Mouse (Mus musculus): ENCODE measurements around the gene Gphb5.
"Not testable (repeated sequence)": the region's sequence is repeated elsewhere in the genome, so short reads cannot be mapped to it uniquely, and the experiment has no call there.

Gphb5 gene

DNA sequence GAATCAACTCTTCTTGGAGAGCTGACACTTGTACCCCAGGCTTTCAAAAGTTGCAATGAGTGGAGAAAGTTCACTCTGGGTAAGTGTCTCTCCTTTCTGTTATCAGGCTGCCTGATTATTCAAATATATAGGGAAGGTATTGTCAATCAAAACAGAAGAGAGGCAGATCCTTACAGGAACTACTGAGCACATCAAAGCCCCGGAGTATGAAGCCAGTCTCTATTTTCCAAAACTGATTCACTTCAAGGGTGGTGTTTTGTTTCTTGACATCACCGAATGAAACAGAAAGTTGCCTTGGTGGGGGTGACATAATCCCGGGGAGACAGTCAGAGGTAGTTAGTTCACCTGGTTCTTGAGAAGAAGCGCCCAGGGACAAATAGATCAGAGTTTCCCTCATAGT is at the start of gene Gphb5:
Gene Gphb5 (minus strand): TSS at position 101 of the 400 bp plus-strand sequence.
- no peak for DNase-seq

GRCm38 (mm10) chr12:75466206-75466605 is 49.6 kb upstream of the Gphb5 start:
- DNase-seq: peak; percentile 45 to 47

GRCm38 (mm10) chr12:75464016-75464769 is 47.6 kb upstream of the Gphb5 start:
- peak; percentile 51 to 72 for DNase-seq

DNA sequence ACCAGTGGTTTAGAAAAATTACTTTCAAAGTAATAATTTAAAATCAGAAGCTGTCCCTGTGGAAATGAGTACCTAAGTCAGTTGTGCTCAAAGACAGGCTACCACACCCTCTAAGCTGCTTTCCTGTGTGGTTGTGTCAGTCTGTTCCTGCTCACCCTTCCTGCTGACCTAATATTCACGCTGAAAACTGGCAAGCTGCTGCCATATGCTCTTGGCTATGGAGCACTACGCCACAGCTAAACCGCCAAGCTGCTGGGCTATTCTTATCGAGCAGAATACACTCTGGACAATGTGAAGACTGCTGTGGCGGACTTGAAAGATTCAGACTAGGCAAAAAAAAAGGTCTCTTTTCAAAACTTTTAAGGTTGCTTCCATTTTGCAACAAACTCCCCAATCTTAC is 44.0 kb upstream of the Gphb5 start:
- no peak for DNase-seq

- DNase-seq: no peak
Measured at GRCm38 (mm10) chr12:75459656-75460055, 43.1 kb upstream of the Gphb5 start.

GRCm38 (mm10) chr12:75453441-75453840 is 36.9 kb upstream of the Gphb5 start:
- no peak for DNase-seq

DNA sequence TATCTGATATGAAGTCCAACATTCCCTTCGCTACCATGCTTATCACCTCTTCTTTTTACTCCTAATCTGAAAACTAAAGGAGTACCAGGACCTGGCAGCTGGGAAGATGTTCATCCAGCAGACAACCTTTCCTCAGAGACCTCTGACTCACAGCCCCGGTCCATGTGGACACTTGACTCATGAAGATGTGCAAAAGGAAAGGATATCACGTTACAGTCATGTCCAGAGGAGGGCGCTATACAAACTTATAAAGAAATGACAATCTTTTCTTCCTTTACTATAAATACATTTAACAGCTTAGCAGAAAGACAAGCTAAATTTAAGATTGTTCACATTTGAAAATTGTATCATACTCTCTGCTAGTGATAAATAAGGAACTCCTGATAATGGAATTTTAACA is 36.4 kb upstream of the Gphb5 start:
- peak in 1 of 2 experiments; percentile 38 for DNase-seq

GRCm38 (mm10) chr12:75450592-75450991 is 34.0 kb upstream of the Gphb5 start:
- DNase-seq: no peak

GRCm38 (mm10) chr12:75450011-75450410 is 33.4 kb upstream of the Gphb5 start:
- DNase-seq: peak; percentile 33 to 37

- no peak for DNase-seq
Measured at GRCm38 (mm10) chr12:75449475-75449966, 32.9 kb upstream of the Gphb5 start.

DNA sequence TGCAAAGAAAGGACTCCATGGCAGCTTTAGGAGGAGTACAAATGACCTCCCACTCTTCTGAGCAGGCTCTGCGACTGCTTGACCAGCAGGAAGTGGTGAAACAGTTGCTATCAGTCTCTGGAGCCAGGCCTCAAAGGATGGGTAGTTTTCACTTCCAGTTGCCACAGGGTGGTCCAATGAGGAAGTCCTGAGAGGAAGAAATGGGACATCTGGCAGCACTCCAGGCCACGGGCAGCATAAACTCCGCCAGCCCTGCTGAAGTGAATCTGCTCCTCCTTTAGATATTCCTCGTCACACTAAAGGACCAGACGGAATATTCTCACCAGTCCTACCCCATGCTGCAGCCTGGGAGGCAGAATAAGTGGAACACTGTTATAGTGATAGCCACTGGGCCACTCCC is 32.3 kb upstream of the Gphb5 start:
- peak; percentile 57 to 67 for DNase-seq

DNA sequence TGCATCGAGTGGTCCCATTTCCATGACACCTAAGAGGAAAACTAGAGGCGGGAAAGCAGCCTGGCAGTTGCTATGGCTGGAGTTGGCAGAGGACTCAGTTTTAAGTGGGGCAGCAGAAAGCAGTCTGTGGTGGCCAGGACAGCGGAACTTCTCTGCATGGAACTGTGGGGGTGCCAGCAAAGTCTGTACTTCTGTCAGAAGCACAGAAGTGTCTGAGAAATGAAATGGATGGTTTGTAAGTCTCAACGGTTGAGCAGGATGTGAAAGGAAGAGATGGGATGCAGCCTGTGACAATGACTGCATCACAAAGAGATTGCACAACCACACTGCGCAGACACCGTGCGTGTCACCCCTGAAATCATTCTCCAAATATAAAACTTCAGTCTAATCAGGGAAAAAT is 29.7 kb upstream of the Gphb5 start:
- DNase-seq: no peak

DNA sequence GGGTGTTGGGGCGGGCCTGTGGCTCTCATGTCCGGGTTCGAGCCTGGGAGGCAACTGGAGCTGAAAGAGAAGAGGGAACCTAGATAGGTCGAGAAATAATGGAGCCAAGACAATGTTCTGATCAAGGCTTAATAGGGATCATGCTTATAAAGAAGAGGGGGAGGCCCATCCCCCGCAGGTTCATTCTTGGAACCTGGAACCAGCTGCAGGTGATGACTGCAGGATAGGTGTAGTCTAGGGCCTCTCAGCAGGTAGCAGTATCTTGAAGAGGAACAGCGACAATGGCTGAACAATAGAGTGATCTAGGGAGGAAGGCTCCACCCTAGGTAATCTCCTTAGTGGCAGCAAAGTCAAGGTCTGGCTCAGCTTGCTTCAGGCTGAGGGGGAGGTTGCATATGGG is 15.8 kb upstream of the Gphb5 start:
- not testable (repeated sequence) for DNase-seq

DNA sequence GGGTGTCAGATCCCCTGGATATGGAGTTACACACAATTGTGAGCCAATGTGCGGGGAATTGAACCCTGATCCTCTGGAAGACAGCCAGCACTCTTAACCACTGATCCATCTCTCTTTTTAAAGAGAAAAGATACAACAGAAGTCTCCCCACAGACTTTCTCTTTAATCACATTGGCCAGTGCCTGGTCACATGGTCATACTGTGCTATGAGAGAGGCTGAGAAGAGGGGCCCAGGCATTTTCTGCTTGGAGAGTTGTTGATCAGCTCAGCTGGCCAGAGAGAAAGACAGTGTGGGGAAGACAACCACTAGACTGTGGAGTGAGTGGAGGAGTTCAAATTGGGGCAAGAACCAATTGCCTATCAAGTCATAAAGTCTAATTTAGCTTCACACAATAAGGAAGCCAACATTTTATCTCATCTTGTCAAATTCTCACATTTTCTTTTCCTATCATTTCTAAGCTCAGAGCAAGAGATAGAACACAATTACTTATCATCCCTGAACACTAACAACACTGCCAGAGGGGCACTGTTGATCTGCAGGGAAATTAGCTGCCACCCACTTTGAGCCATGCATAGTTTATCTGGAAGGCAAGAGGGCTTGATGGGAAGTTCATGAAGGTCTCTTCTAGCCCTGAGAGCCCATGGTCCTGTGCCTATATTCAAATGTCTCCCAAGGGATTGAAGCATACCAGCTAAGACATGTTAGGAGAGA is 13.3 kb upstream of the Gphb5 start:
- no peak for DNase-seq

GRCm38 (mm10) chr12:75428719-75429118 is 12.1 kb upstream of the Gphb5 start:
- DNase-seq: no peak

DNA sequence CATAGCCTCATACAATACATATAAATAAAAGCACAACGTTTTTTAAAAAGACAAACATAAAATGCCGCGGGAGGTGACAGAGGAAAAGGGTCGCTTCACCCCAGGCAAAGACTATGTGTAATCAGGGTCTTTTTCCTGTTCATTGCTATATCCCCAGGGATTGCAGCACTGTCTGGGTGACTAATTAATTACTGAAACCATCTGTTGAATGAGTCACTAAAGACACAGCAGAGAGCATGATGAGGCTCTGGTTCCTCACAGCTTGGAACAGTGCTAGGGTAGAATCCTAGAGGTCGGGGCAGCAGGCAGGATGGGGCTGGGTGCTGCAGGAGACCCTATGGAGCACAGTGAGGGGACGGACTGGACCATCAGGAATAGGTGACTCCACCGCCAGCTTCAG is 9.3 kb upstream of the Gphb5 start:
- no peak for DNase-seq

GRCm38 (mm10) chr12:75424817-75425216 is 8.2 kb upstream of the Gphb5 start:
- no peak for DNase-seq

DNA sequence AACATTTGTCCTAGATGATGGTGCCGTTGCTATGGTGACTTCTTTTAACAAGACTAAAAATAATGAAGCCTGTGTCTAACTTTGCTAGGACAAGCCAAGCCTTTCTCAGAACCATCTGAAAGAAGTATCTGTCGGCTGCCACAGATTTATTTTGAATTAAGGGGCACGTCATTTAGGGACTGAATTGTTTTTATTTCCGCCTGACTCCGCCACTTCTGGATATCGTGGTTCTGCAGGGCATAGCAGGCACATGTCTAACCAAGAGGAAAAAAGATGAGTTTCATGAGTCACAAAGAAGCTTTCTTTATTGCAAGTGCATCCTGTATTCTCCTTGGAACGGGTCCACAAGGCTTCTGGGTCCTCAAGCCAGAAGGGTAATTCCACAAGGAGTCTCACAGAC is 7.8 kb upstream of the Gphb5 start:
- DNase-seq: no peak

DNA sequence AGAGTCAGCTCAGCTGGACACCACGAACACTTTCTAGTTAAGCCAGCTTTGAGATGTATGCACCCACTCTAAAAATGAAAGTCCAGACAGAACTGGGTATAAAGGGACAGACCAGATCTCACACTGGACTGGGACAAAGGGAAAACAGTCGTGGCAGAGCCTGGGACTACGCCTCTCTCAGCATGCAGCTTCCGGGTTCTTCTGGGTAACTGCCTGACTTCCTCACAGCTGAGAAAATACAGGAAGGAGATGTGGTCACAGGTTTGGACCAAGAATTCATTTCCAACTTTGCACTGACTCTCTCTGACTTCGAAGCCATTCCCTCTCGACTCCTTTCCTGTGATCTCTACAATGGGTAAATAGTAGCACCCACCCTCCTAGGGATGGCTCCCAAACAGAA is 1.6 kb downstream of the Gphb5 start:
- DNase-seq: no peak

- DNase-seq: peak in 1 of 2 experiments; percentile 14
Measured at GRCm38 (mm10) chr12:75412964-75413363, 3.6 kb downstream of the Gphb5 start.

GRCm38 (mm10) chr12:75397077-75397476 is 19.5 kb downstream of the Gphb5 start:
- no peak for DNase-seq

- DNase-seq: no peak
Measured at GRCm38 (mm10) chr12:75396616-75397015, 20.0 kb downstream of the Gphb5 start.

DNA sequence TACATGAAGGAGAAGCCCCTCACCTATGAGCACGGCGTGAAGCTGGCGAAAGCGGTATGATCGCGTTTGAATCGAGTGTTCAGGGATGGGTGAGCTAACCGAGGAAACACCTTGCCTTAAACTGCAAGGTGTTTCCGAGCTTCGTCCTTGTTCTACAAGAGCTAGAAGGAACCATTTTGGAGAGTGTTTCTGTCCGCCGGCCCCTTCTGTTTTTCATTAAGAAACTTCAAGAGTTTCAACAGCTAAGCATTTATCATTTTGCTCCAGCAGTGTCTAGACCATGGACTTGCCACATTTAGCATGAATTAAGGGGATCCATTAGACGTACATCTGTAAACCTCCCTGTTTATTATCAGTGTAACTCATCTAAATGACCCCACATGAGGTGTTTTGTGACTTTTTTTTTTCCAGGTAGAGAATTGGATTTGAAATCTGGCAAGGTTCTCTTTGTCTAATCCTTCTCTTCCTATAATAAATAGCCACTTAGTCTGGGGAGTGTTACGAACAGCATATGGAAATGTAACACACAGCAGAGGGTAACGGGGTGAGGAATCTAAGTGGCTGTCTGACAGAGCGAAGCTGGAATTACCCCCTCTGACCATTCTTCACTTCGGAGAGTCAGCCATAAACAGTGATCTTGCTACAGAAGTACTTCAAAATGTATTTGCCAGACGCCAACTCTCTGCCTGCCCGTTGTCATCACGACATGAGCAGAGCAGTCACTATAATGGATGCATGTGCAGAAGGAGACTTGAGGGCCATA is 22.4 kb downstream of the Gphb5 start:
- DNase-seq: no peak

All from kidney, postnatal 36 days (tissue).